Mouse (Mus musculus): ENCODE results near the gene Acrbp. TPM values are rescaled to one million over a fixed set of nuclear protein-coding genes. Genes with fewer than 3 reads are reported as not detected.
"Not testable (repeated sequence)": the region's sequence is repeated elsewhere in the genome, so short reads cannot be mapped to it uniquely, and the experiment has no call there.

Acrbp gene
- total RNA-seq (2021) = 1 to 10 TPM; 2.4 to 4.5 TPM
- long read RNA-seq, experiment 1 = 0 reads
- long read RNA-seq, experiment 2 = 0 reads

DNA sequence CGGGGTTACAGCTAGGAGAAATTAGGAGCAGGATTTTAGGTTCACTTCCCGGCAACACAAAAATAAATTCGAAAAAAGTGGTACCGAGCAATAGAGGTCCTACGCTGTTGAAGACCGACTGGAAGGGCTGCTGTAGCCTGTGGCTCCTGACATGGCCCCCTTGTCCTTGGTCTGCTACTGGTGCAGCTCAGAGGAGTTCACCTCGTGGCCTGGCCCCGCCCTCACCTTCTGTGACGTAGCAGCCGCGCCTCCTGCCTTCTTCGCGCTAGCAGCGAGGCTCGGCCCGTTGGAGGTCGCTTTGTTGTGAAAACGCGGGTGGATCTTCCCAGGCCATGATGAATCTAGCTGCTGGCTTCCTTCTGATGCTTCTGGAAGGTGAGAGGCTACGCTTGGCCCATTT is at the start of gene Acrbp:
Acrbp (plus strand) TSS at position 12 of the 400 bp plus-strand sequence.
- DNase-seq = no peak
- intact Hi-C loops (cut with DNase I) = loop anchor here (5.0 kb wide), 1 partner anchor 223 kb away; no protein-coding TSS in a partner anchor
- Histone ChIP-seq H3K27ac (no peak within 1 kb of the TSS), H3K4me3 (no peak within 1 kb of the TSS)
- no peak for TF ChIP-seq CTCF (IDR thresholded peaks at IDR 0.05)

DNA sequence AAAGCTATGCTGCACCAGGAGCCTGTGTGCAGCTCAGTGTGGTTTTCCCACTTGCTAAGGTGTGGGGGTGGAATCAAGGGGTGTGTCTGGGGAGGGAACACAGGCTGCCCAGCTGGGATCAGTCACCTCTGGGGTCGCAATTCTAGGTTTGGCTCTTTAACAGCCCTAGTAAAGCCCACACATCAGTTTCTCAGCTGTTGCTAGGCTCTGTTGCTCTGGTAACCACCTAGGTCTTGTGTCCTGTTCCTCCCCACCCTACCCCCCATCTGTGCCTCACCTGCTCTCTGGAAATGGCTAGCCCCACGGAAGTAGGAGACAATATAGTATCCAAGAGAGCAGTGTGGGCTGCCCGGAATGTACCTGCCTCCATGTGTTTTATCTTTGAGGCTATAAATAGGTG is 45.8 kb upstream of the Acrbp start:
- Histone ChIP-seq H3K27ac (no peak overlapping the region), H3K4me3 (no peak overlapping the region)
- intact Hi-C loops (cut with DNase I) = no loop called here
- no peak for DNase-seq
- TF ChIP-seq CTCF (IDR thresholded peaks at IDR 0.05) = no peak

DNA sequence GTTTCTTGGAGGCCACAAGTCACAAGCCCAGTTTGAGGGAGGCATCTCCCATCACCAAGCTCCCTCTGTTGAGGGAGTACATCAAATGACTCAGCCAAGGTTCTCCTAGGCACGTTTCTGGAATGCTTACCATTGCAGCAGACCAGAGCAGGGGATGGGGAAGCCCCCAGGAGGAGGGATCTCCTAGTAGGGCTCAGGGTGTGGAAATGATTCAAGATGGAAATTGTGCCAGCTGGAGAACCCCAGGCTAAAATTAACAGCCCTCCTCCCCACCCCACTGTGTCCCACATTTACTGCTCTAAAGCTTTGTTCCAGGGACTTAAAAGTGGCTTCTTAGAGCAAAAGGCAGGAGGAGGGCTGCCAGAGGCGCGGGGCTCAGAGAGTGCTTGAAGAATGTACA is 44.4 kb upstream of the Acrbp start:
- TF ChIP-seq CTCF (IDR thresholded peaks at IDR 0.05) = no peak
- intact Hi-C loops (cut with DNase I) = loop anchor here (5.0 kb wide), 2 partner anchors 88 to 293 kb away; partner anchors contain the start of genes Emg1 and Phb2
- no peak overlapping the region for H3K27ac ChIP-seq
- no peak overlapping the region for H3K4me3 ChIP-seq
- DNase-seq = no peak

GRCm38 (mm10) chr6:125008060-125008459 is 41.4 kb upstream of the Acrbp start:
- H3K4me3 ChIP-seq = peak overlapping the region; percentile 95
- no peak for TF ChIP-seq CTCF (IDR thresholded peaks at IDR 0.05)
- H3K27ac ChIP-seq = peak overlapping the region; percentile 97
- intact Hi-C loops (cut with DNase I) = loop anchor here (1.0 to 5.0 kb wide), 3 partner anchors 31 to 296 kb away; partner anchors contain the start of genes Emg1, Ing4 and Phb2
- DNase-seq = no peak

GRCm38 (mm10) chr6:125008586-125009128 is 40.8 kb upstream of the Acrbp start:
- Histone ChIP-seq H3K4me3 (peak overlapping the region; percentile 95), H3K27ac (peak overlapping the region; percentile 97)
- no peak for TF ChIP-seq CTCF (IDR thresholded peaks at IDR 0.05)
- DNase-seq = peak; percentile 98
- intact Hi-C loops (cut with DNase I) = loop anchor here (1.0 to 5.0 kb wide), 5 partner anchors 31 to 296 kb away; partner anchors contain the start of genes Cops7a, Emg1, Ing4 and Phb2

DNA sequence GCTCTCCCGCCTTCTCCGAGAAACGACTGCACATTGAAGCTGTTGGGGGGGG is 40.5 kb upstream of the Acrbp start, which contains the start of gene Zfp384:
Zfp384 (plus strand) TSS at position 17 of the 52 bp plus-strand sequence.
- intact Hi-C loops (cut with DNase I) = loop anchor here (1.0 to 5.0 kb wide), 4 partner anchors 44 to 297 kb away; partner anchors contain the start of genes Cops7a, Emg1 and Phb2
- H3K27ac ChIP-seq = peak within 1 kb of the TSS; percentile 97
- no peak for TF ChIP-seq CTCF (IDR thresholded peaks at IDR 0.05)
- DNase-seq = no peak
- H3K4me3 ChIP-seq = peak within 1 kb of the TSS; percentile 95

- no peak for TF ChIP-seq CTCF (IDR thresholded peaks at IDR 0.05)
- intact Hi-C loops (cut with DNase I) = loop anchor here (1.0 to 5.0 kb wide), 4 partner anchors 44 to 297 kb away; partner anchors contain the start of genes Cops7a, Emg1 and Phb2
- DNase-seq = peak; percentile 93
- peak overlapping the region; percentile 95 for H3K4me3 ChIP-seq
- H3K27ac ChIP-seq = peak overlapping the region; percentile 97
These were observed 40.1 kb upstream of the Acrbp start for GRCm38 (mm10) chr6:125009181-125010073.

DNA sequence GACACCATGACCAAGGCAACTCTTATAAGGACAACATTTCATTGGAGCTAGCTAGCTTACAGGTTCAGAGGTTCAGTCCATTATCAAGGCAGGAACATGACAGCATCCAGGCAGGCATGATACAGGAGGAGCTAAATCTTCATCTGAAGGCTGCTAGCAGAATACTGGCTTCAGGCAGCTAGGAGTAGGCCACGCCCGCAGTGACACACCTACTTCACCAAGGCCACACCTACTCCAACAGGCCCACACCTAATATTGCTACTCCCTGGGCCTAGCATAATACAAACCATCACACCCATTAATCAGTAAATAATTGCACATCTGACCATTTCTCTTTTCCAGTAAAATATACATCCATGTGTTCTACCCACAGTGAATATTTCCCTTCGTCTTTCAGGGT is 31.8 kb upstream of the Acrbp start:
- DNase-seq = no peak
- intact Hi-C loops (cut with DNase I) = no loop called here
- Histone ChIP-seq H3K4me3 (no peak overlapping the region), H3K27ac (no peak overlapping the region)
- no peak for TF ChIP-seq CTCF (IDR thresholded peaks at IDR 0.05)

DNA sequence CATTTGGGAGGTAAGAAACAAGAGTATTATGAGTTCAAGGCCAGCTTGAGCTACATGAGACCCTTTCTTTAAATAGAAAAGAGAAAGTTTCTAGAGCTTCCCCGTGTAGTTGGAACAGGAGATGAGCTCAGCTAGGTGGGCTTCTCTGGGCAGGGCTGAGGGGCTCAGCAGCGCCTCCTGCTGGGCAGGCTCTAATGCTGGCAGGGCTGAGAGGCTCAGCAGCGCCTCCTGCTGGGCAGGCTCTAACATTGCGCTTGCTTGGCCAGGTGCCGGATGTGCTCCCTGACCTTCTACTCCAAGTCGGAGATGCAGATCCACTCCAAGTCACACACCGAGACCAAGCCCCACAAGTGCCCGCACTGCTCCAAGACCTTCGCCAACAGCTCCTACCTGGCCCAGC is 19.0 kb upstream of the Acrbp start:
- DNase-seq = peak; percentile 59
- H3K27ac ChIP-seq; intact Hi-C loops (cut with DNase I); H3K4me3 ChIP-seq: not testable (repeated sequence)
- peak; percentile 86 for TF ChIP-seq CTCF (IDR thresholded peaks at IDR 0.05)

DNA sequence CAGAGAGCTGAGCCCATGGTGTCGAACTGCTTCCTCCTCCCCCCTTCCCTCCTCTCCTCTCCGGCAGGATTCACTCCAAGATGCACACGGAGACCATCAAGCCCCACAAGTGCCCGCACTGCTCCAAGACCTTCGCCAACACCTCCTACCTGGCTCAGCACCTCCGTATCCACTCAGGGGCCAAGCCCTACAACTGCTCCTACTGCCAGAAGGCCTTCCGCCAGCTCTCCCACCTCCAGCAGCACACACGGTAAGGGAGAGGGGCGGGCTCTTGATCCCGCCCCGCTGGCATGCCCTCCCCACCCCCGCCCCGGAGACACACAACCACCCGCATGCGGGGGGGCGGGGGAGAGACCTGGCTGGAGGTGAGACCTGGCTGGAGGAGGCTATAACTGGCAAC is 17.9 kb upstream of the Acrbp start:
- DNase-seq = no peak
- no peak for TF ChIP-seq CTCF (IDR thresholded peaks at IDR 0.05)
- H3K4me3 ChIP-seq = no peak overlapping the region
- no peak overlapping the region for H3K27ac ChIP-seq
- intact Hi-C loops (cut with DNase I) = no loop called here

DNA sequence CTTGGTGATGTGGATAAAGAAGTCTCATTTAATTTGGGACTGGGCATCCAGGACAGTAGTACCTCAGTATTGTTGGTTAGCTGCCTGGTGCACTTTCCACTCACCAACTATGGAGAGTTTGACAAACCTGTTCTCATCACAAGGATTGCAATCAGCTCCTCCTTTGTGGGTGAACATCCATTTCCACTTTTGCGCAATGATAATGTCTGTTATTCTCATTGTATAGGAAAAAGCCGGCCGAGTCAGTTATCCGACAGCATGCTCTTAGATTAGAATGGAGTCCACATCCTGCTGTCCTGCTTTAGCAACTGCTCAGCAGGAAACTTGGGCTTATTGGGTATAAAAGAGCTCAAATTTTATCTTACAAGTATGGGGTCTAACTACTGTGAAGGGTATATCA is 10.8 kb upstream of the Acrbp start:
- peak overlapping the region; percentile 88 for H3K4me3 ChIP-seq
- no peak for DNase-seq
- TF ChIP-seq CTCF (IDR thresholded peaks at IDR 0.05) = no peak
- H3K27ac ChIP-seq = peak overlapping the region; percentile 88
- intact Hi-C loops (cut with DNase I) = loop anchor here (1.0 to 5.0 kb wide), 3 partner anchors 30 to 326 kb away; partner anchors contain the start of genes Cops7a, Emg1 and Phb2

- no peak for TF ChIP-seq CTCF (IDR thresholded peaks at IDR 0.05)
- intact Hi-C loops (cut with DNase I) = loop anchor here (1.0 to 5.0 kb wide), 3 partner anchors 31 to 327 kb away; partner anchors contain the start of genes Cops7a, Emg1 and Phb2
- peak overlapping the region; percentile 88 for H3K4me3 ChIP-seq
- DNase-seq = no peak
- H3K27ac ChIP-seq = peak overlapping the region; percentile 88
These were observed 10.4 kb upstream of the Acrbp start for GRCm38 (mm10) chr6:125039131-125039530.

GRCm38 (mm10) chr6:125039533-125040153 is 9.8 kb upstream of the Acrbp start, which contains the start of gene Ing4:
Ing4 (plus strand) TSS chr6:125039760.
- DNase-seq = peak; percentile 93
- intact Hi-C loops (cut with DNase I) = loop anchor here (1.0 to 5.0 kb wide), 3 partner anchors 31 to 327 kb away; partner anchors contain the start of genes Cops7a, Emg1 and Phb2
- H3K4me3 ChIP-seq = peak within 1 kb of the TSS; percentile 88
- peak within 1 kb of the TSS; percentile 88 for H3K27ac ChIP-seq
- TF ChIP-seq CTCF (IDR thresholded peaks at IDR 0.05) = no peak
